Comparison of ENCODE assay signal across 8 mouse cellular contexts in the genomic region with DNA sequence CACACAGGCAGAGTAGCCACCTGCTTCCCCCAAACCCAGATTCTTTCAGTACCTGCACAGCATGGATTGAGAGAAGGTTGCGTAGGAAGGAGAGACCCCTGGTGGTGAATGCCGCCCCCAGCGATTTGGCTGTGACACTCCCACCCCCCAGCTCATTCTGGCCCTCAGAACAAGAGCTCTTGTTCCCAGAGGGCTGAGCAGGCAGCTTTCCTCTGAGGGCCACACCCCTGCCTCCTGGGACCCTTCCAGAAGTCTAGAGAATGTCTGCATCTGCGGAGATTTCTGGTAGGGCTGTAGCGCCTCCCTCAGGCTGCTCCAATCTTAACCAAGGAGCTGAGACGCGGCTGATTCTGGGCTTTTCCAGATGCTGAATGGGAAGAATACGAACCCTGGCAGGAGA.
A peak's percentile ranks its signal among the peaks of the same experiment; 100 is the strongest.
DNase-seq lines count a peak whose midpoint lies in the region; ATAC-seq lines count a peak whose summit lies in the region.

No protein-coding gene starts in this region.

- H3K9me3 ChIP-seq in forebrain, embryonic 12.5 days = no peaks in the 10 kb centered on the region
- no peaks in the 10 kb centered on the region for H3K9me3 ChIP-seq in hindbrain, embryonic 11.5 days (ENCODE audit: control insufficient read depth, low read length)
- H3K9me3 ChIP-seq in midbrain, embryonic 10.5 days (replicated peaks) = no peaks in the 10 kb centered on the region

- ATAC-seq in forebrain, embryonic 12.5 days (ENCODE audit: low FRiP score) = peak; percentile 36; the same call in 1 of the 2 replicates
- peak; percentile 39; the same call in 1 of the 2 replicates for ATAC-seq in hindbrain, embryonic 11.5 days (ENCODE audit: low FRiP score)
- ATAC-seq in monocyte, adult 5-6 weeks (replicated peaks; ENCODE audit: insufficient number of reproducible peaks, low FRiP score, low TSS enrichment, poor library complexity, severe bottlenecking) = no peak

- H3K27me3 ChIP-seq in forebrain, embryonic 12.5 days = peaks cover 4% of the 10 kb centered on the region; the same call in 1 of the 2 replicates
- H3K27me3 ChIP-seq in hindbrain, embryonic 11.5 days (ENCODE audit: control insufficient read depth, insufficient read depth, low read length) = no peaks in the 10 kb centered on the region
- H3K27me3 ChIP-seq in midbrain, embryonic 10.5 days (ENCODE audit: low read depth, poor library complexity, severe bottlenecking) = no peaks in the 10 kb centered on the region

- peak; percentile 47 for DNase-seq in right cerebral cortex, postnatal 4 days
- no peak for DNase-seq in right cerebral cortex, adult 18-20 months
- DNase-seq in hindbrain, embryonic 11.5 days (ENCODE audit: low spot score) = peak; percentile 60
- DNase-seq in midbrain, embryonic 10.5 days (ENCODE audit: low spot score) = peak; percentile 48
- no peak for DNase-seq in frontal cortex, postnatal 25 days (ENCODE audit: low spot score in 2 of 2)
- DNase-seq in adrenal gland, postnatal 25 days = no peak

- H3K9ac ChIP-seq in forebrain, embryonic 12.5 days = no peak overlapping the region
- H3K9ac ChIP-seq in hindbrain, embryonic 11.5 days (ENCODE audit: low read depth, low read length) = peak overlapping the region; percentile 8; the same call in 1 of the 2 replicates

- 13% methylated on average over 8 of the region's 8 CpGs for WGBS in forebrain, embryonic 12.5 days
- 27% methylated on average over 8 of the region's 8 CpGs for WGBS in hindbrain, embryonic 11.5 days
- WGBS in midbrain, embryonic 10.5 days = 14% methylated on average over 8 of the region's 8 CpGs

- peak overlapping the region; percentile 86 for H3K27ac ChIP-seq in forebrain, embryonic 12.5 days
- H3K27ac ChIP-seq in hindbrain, embryonic 11.5 days (ENCODE audit: low read depth, low read length) = peak overlapping the region; percentile 6
- H3K27ac ChIP-seq in midbrain, embryonic 10.5 days (replicated peaks) = peak overlapping the region; percentile 84

- H3K36me3 ChIP-seq in forebrain, embryonic 12.5 days (replicated peaks) = no peaks in the 10 kb centered on the region
- no peaks in the 10 kb centered on the region for H3K36me3 ChIP-seq in hindbrain, embryonic 11.5 days (ENCODE audit: control insufficient read depth, insufficient read depth, low read length)
- H3K36me3 ChIP-seq in midbrain, embryonic 10.5 days = peaks cover 12% of the 10 kb centered on the region; the same call in 1 of the 2 replicates

- H3K4me1 ChIP-seq in forebrain, embryonic 12.5 days = peaks cover 66% of the 10 kb centered on the region
- H3K4me1 ChIP-seq in hindbrain, embryonic 11.5 days (replicated peaks; ENCODE audit: control insufficient read depth, insufficient read depth, low read length) = peaks cover 17% of the 10 kb centered on the region
- peaks cover 64% of the 10 kb centered on the region for H3K4me1 ChIP-seq in midbrain, embryonic 10.5 days

- H3K4me3 ChIP-seq in forebrain, embryonic 12.5 days (replicated peaks) = no peak overlapping the region
- H3K4me3 ChIP-seq in hindbrain, embryonic 11.5 days (ENCODE audit: low read depth, low read length) = no peak overlapping the region
- H3K4me3 ChIP-seq in midbrain, embryonic 10.5 days = no peak overlapping the region

- no peak overlapping the region for H3K4me2 ChIP-seq in forebrain, embryonic 12.5 days
- no peak overlapping the region for H3K4me2 ChIP-seq in hindbrain, embryonic 11.5 days (replicated peaks; ENCODE audit: low read depth, low read length)

Comparison
In these comparisons a context has a peak if more than half of its experiments do, and no peak if none do; other contexts are left out.
1. DNase-seq: peak in right cerebral cortex, postnatal 4 days (single experiment), hindbrain, embryonic 11.5 days (single experiment) and midbrain, embryonic 10.5 days (single experiment); none in right cerebral cortex, adult 18-20 months (single experiment), frontal cortex, postnatal 25 days (0 of 2) and adrenal gland, postnatal 25 days (single experiment).
2. H3K27ac ChIP-seq: peak in every context shown above with its lines; median percentile 86 in forebrain, embryonic 12.5 days; 84 in midbrain, embryonic 10.5 days; 6 in hindbrain, embryonic 11.5 days.